ENCODE assay signal across 32 mouse cellular contexts in genomic region chr14:56554716-56555115, GRCm38 (mm10).
"Had no signal": no experiment of that assay in that cellular context is flagged by ENCODE, and none has a peak within 500 bp of the region (broad histone marks: within the 10 kb centered on the region; RNA-seq: fewer than 3 reads in every experiment).

No protein-coding gene starts in this region.

- ATAC-seq: liver, embryonic 12.5 days; liver, postnatal 0 days; lung, postnatal 0 days; midbrain, embryonic 13.5 days; midbrain, embryonic 15.5 days; midbrain, embryonic 16.5 days had no signal

- H3K27me3 ChIP-seq: limb, embryonic 12.5 days; limb, embryonic 13.5 days; limb, embryonic 15.5 days; liver, embryonic 12.5 days; liver, embryonic 13.5 days; liver, embryonic 15.5 days; lung, embryonic 15.5 days; megakaryocyte, embryonic 14.5 days; midbrain, embryonic 12.5 days; midbrain, embryonic 13.5 days; midbrain, embryonic 15.5 days had no signal

- H3K4me1 ChIP-seq: limb, embryonic 10.5 days; limb, embryonic 12.5 days; limb, embryonic 13.5 days; limb, embryonic 15.5 days; liver, embryonic 12.5 days; liver, embryonic 13.5 days; liver, embryonic 15.5 days; lung, embryonic 15.5 days; megakaryocyte, embryonic 14.5 days; midbrain, embryonic 10.5 days; midbrain, embryonic 12.5 days; midbrain, embryonic 13.5 days; midbrain, embryonic 15.5 days had no signal

- H3K4me3 ChIP-seq: left cerebral cortex, adult 2 months; limb, embryonic 10.5 days; limb, embryonic 12.5 days; limb, embryonic 13.5 days; limb, embryonic 15.5 days; liver, embryonic 12.5 days; liver, embryonic 13.5 days; liver, embryonic 15.5 days; lung, embryonic 15.5 days; megakaryocyte, embryonic 14.5 days; midbrain, embryonic 10.5 days; midbrain, embryonic 12.5 days; midbrain, embryonic 13.5 days; midbrain, embryonic 15.5 days; myocyte had no signal

- DNase-seq: left cerebral cortex, postnatal 4 days; liver; liver, embryonic 13.5 days; liver, postnatal 0 days; lung, adult 18-20 months; lung, adult 2 months; lung, embryonic 14.5 days; lung, postnatal 10 days; lung, postnatal 14 days; lung, postnatal 36 days; lung, postnatal 4 days; midbrain, embryonic 14.5 days had no signal

- H3K9me3 ChIP-seq: limb, embryonic 10.5 days; limb, embryonic 12.5 days; limb, embryonic 13.5 days; limb, embryonic 15.5 days; liver, embryonic 12.5 days; liver, embryonic 13.5 days; liver, embryonic 15.5 days; lung, embryonic 15.5 days; megakaryocyte, embryonic 14.5 days; midbrain, embryonic 10.5 days; midbrain, embryonic 12.5 days; midbrain, embryonic 13.5 days; midbrain, embryonic 15.5 days had no signal

- H3K27ac ChIP-seq: left cerebral cortex, adult 2 months; limb, embryonic 10.5 days; limb, embryonic 12.5 days; limb, embryonic 13.5 days; limb, embryonic 15.5 days; liver, embryonic 12.5 days; liver, embryonic 13.5 days; liver, embryonic 14.5 days; liver, embryonic 15.5 days; lung, embryonic 15.5 days; macrophage; midbrain, embryonic 10.5 days; midbrain, embryonic 12.5 days; midbrain, embryonic 13.5 days; midbrain, embryonic 15.5 days had no signal

- H3K4me2 ChIP-seq: limb, embryonic 12.5 days; limb, embryonic 13.5 days; limb, embryonic 15.5 days; liver, embryonic 11.5 days; liver, embryonic 12.5 days; liver, embryonic 13.5 days; liver, embryonic 15.5 days; lung, embryonic 14.5 days; lung, embryonic 15.5 days; midbrain, embryonic 11.5 days; midbrain, embryonic 12.5 days; midbrain, embryonic 13.5 days; midbrain, embryonic 15.5 days had no signal

- H3K9ac ChIP-seq: limb, embryonic 12.5 days; limb, embryonic 13.5 days; limb, embryonic 15.5 days; liver, embryonic 12.5 days; liver, embryonic 13.5 days; liver, embryonic 14.5 days; liver, embryonic 15.5 days; liver, postnatal 0 days; lung, embryonic 14.5 days; lung, embryonic 15.5 days; midbrain, embryonic 12.5 days; midbrain, embryonic 13.5 days; midbrain, embryonic 15.5 days had no signal
